Mouse (Mus musculus): ENCODE results near the gene Irf5.

DNA sequence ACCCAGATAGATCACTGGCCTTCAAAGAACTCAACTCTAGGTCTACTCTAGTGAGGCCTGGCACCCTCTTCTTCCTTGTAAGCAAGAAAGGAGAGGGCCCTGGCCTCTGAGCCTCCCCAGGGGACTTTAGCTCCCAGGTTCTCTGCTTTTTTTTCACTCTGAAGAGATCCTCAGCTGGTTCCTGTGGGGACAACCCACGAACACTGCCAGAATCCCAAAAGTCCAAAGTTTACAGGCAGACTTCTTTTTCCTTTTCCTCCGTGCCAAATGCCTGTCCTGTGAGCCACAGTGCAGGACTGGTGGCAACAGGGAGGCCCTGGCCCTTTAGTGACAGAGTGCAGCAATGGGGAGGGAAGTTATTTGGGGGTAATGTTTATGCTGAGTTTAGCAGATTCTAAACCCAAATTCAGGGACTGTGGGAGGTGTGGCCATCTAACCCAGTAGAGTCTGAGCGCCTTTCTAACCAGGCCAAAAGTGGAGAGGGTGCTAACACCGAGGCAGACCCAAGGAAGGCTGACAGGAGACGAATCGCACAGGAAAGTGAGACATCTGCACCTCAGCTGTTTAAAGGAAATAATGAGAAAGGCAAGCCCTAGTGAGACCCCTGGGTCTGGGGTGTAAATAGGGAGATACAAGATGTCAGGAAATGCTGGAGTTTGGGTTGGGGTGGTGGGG lies 3.7 kb upstream of the Irf5 start:
- TF ChIP-seq GATA1 (IDR thresholded peaks at IDR 0.05; ENCODE audit: borderline replicate concordance, low read length) (no peak), FLI1 (IDR thresholded peaks at IDR 0.05; ENCODE audit: low read length) (no peak)

Data from megakaryocyte, embryonic 14.5 days (primary cell).